Mouse (Mus musculus) E14TG2a.4 (cell line): ENCODE results near the gene Rab24.

Experiments used
- CTCF ChIP-seq: conservative IDR thresholded peaks from 2 replicates; pipeline ENCODE4 v1.5.1; 2014; ENCODE audit warnings: low read length
- NANOG ChIP-seq: IDR thresholded peaks from 2 replicates; pipeline ENCODE4 v1.6.1; 2014; ENCODE audit warnings: borderline replicate concordance, low read length, mixed read lengths
- POU5F1 ChIP-seq: IDR thresholded peaks from 2 replicates; pipeline ENCODE4 v1.6.1; 2014; ENCODE audit warnings: low read length, borderline replicate concordance

- TF ChIP-seq CTCF (no peak), NANOG (no peak), POU5F1 (no peak)
These were observed 40.3 kb upstream of the Rab24 start for GRCm38 (mm10) chr13:55361974-55362452.
